Mouse (Mus musculus) left cerebral cortex, adult 2 months (tissue): ENCODE measurements around the gene Mei1. TPM values are rescaled to one million over a fixed set of nuclear protein-coding genes. Genes with fewer than 3 reads are reported as not detected.
A peak's percentile ranks its signal among the peaks of the same experiment; 100 is the strongest.

ENCODE experiments used
- DNase-seq, 2 experiments: peaks; one replicate each; pipeline ENCODE4 v3.0.0; 2021 to 2022; ENCODE audit warnings: low spot score in 2 of 2, mixed read lengths in 1 of 2; ENCODE audit errors: extremely low spot score in 1 of 2
- H3K27ac ChIP-seq: fragments of 200-600 bp; 2 replicates; pipeline ENCODE4 v1.8.1; 2022
- H3K4me3 ChIP-seq: fragments of 200-600 bp; 2 replicates; pipeline ENCODE4 v1.8.1; 2022
- CTCF ChIP-seq: fragments of 200-600 bp; IDR thresholded peaks from 2 replicates; pipeline ENCODE4 v1.8.1; 2022; ENCODE audit warnings: antibody characterized with exemption, mild to moderate bottlenecking, moderate library complexity
- intact Hi-C: fragments of 180-260 bp; cut with DNase I; formaldehyde crosslinking; loops from one replicate; pipeline ENCODE4 v1.15.1; 2025
- long read RNA-seq, 2 experiments: library from polyadenylated mRNA; stranded (forward); transcript quantifications; one replicate each; pipeline ENCODE4 v2.0.0; 2021; ENCODE audit warnings: borderline mapping rate in 2 of 2
- total RNA-seq, 2 experiments: library from RNA; stranded (reverse); gene quantifications; 2 replicates each; pipeline ENCODE4 v1.2.3; 2021

Mei1 gene
- 1 to 10 TPM; 4.0 to 4.5 TPM for total RNA-seq
- long read RNA-seq, experiment 1, partial matches to known transcripts, result 2 of 7 reads
- long read RNA-seq, experiment 1, other reads (novel, unspliced or antisense), result 5 of 7 reads
- long read RNA-seq, experiment 2, partial matches to known transcripts, result 1 of 6 reads
- long read RNA-seq, experiment 2, other reads (novel, unspliced or antisense), result 5 of 6 reads

DNA sequence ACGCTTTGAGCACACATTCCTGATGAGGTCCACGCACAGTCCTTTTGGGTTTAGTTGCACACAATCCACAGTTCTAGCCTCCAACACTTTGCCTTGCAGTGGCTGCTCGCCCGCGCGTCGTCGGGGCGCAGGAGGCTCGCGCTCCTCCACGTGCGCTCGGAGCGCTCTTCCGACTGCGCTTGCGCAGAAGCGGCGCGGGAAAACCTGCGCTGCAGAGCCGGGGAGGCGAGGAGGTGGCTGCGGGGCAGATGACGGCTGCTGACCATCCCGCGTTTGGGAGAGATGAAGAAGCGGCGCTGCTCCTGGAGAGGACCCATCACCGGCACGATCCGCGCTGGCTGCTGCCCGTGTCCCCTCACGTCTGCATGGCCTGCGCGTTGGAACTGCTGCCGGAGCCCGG lies at the start of gene Mei1:
Gene Mei1, plus strand, starts transcription at position 99 of the 400 bp plus-strand sequence.
- Histone ChIP-seq H3K4me3 (no peak within 1 kb of the TSS), H3K27ac (no peak within 1 kb of the TSS)
- no peak for TF ChIP-seq CTCF
- DNase-seq, result no peak
- intact Hi-C loops, result loop anchor here (5.0 kb wide), 1 partner anchor 37 kb away; no protein-coding TSS in a partner anchor

DNA sequence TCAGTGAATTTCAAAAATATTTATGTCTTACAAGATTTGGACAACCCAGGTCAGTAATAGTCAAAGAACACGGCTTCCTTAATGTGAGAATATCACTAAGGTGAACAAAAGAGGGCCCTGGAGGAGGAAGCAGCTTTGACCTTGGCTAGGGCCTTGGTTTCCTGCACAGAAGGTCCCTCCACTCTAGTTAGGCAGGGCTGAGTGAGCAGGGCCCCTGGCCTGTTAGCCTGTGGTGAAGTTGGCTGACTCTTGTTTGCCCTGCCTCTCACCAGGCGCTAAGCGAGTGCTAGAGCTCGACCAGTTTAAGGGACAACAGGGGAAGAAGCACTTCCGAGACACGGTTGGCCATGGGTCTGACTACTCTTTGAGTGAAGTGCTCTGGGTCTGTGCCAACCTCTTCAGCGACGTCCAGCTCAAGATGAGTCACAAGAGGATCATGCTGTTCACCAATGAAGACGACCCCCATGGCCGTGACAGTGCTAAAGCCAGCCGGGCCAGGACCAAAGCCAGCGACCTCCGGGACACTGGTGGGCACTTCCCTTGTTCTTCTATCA lies 47.2 kb upstream of the Mei1 start:
- no peak for TF ChIP-seq CTCF
- no peak for DNase-seq
- intact Hi-C loops, result no loop called here
- Histone ChIP-seq H3K27ac (no peak overlapping the region), H3K4me3 (no peak overlapping the region)

DNA sequence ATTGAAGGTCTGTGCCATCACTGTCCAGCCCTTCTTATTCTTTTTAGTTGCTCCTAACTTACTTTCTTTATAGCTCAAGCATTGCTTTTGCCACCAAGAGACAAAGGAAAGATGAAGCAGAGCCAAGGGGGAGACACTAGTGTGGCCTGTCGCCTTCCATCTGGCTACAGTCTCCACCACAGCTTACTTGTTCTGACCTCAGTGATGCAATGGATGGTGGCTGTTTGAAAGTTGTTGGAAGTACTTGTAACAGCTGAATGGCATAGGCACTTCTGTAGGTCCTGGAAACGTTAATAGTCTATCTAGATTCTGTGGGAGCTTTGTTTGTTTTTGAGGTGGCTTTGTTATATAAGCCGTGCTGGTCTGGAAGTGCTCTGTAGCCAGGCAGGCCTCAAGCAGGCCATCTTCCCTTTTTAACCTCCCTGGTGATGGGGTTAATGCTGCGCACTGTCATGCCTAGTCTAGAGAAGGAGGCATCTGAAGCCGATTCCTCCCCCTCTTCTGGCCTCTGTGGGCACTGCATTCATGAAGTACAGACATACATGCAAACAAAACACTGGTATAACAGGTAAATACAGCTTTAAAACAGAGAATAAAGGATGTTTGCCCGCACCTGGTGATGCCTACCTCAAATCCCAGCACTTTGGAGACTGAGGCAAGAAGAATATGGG lies 45.7 kb upstream of the Mei1 start:
- intact Hi-C loops, result no loop called here
- no peak for TF ChIP-seq CTCF
- H3K27ac ChIP-seq, result no peak overlapping the region
- no peak overlapping the region for H3K4me3 ChIP-seq
- DNase-seq, result no peak

DNA sequence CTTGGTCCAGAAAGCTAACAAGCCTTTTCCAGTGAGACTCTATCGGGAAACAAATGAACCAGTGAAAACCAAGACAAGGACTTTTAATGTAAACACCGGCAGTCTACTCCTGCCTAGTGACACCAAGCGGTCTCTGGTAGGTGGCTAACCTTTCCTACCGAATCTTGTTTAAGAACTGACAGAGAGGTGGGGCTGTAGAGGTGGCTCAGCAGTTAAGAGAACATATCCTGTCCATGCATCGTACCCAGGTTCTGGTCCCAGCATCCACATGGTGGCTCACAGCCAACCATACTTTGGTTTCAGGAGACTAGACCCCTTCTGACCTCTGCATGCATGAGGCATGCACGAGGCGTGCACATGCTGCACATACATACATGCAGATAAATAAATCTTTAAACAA lies 42.5 kb upstream of the Mei1 start:
- intact Hi-C loops, result no loop called here
- H3K27ac ChIP-seq, result no peak overlapping the region
- no peak overlapping the region for H3K4me3 ChIP-seq
- DNase-seq, result no peak
- TF ChIP-seq CTCF, result no peak

DNA sequence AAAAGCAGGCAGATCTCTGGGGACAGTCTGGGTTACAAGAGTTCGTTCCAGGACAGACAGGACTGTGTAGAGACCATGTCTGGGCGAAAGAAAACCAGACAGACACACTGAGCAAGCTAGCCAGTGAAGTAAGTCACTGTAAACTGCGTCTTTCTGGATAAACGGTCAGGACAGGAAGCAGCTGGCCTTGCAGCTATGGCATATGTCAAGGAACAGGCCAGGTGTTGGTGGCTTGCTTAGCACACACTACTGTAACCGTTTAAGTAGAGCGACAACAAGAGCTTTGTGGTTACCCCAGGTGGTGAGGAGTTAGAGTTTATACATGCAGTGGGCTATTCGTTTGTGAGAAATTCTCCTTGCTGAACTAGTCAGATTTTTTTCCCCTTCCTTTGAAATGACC lies 42.1 kb upstream of the Mei1 start:
- no peak for TF ChIP-seq CTCF
- Histone ChIP-seq H3K4me3 (no peak overlapping the region), H3K27ac (no peak overlapping the region)
- DNase-seq, result no peak
- intact Hi-C loops, result no loop called here

DNA sequence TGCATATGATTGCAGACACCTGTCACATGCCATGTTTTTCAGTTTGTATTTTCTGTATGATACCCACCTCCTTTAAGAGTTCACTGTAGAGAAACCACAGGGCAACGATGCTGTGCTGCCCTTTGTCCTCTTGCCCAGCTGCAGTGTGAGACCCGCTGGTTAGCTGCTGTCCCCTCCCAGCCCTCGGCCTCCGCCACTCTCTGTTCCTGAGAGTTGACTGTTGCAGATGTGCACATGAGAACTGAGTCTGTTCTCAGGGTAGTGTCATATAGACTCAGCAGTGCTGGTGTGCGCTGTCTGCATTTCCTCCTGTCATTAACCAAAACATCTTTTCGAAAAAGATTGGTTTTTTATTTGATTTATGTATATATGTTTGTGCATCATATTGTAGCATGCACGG lies 37.4 kb upstream of the Mei1 start:
- DNase-seq, result no peak
- TF ChIP-seq CTCF, result no peak
- no peak overlapping the region for H3K27ac ChIP-seq
- no peak overlapping the region for H3K4me3 ChIP-seq
- intact Hi-C loops, result no loop called here

DNA sequence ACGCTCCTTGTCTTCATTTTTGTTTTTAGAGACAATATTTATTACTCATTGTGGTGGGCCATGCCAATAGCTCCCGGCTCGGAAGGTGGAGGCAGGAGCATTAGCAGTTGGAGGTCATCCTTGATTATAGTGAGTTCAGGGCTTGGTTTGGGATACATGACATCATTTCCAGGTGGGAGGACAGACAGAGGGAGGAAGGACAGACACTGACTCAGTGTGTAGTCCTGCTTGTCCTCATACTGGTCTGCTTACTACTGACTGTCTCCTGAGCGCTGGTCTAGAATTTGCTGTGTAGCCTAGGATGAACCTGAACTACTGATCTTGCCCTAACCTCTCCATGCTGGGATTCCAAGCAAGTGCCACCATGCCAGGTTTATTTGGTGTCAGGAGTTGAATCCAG lies 36.0 kb upstream of the Mei1 start, which contains the start of gene Desi1:
Gene Desi1, minus strand, starts transcription at position 101 of the 400 bp plus-strand sequence.
- DNase-seq, result no peak
- H3K4me3 ChIP-seq, result no peak within 1 kb of the TSS
- H3K27ac ChIP-seq, result no peak within 1 kb of the TSS
- TF ChIP-seq CTCF, result no peak
- intact Hi-C loops, result no loop called here

DNA sequence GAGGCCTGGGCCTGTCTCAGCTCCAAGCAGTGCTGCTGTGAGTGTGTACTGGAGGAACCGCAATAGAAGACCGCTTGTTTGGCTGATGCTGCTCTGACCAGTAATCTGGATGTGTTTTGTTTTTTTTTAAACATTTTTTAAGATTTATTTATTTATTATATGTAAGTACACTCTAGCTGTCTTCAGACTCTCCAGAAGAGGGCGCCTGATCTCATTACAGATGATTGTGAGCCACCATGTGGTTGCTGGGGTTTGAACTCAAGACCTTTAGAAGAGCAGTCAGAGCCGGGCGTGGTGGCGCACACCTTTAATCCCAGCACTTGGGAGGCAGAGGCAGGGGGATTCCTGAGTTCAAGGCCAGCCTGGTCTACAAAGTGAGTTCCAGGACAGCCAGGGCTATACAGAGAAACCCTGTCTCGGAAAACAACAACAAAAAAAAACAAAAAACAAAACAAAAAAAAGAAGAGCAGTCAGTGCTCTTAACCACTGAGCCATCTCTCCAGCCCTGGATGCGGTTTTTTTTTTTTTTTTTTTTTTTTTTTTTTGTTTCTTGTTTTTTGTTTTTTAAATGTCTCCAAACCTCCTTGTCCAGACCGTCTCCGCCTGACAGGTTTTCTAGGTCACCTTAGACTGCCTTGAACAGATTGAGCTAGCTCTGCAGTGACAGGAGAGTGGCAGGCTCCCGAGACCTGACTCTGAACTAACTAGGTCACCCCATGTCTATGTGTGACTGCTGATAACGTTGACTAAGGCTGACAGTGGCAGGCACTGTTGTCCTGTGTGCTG lies 33.7 kb upstream of the Mei1 start:
- DNase-seq, result no peak
- Histone ChIP-seq H3K27ac (no peak overlapping the region), H3K4me3 (no peak overlapping the region)
- intact Hi-C loops, result loop anchor here (5.0 kb wide), 1 partner anchor 79 kb away; no protein-coding TSS in a partner anchor
- peak; percentile 59 for TF ChIP-seq CTCF

DNA sequence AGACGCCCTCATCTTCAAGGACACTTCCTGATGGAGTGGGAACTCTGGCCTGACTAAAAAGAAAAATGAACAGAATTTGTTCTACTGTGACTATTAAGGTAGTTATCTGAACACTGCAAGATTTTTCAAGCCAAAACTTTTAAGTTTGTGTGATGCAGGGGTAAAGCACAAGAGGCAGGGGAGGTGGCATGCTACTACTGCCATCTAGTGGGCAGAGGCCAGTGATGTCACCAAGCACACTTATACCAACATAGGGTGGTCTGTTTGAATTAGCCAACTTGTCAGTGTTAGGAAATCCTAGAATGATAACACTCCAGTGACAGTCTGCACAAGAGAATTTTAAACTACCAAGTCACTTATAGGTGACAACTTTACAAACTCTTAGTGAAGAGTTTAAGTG lies 29.1 kb upstream of the Mei1 start:
- Histone ChIP-seq H3K4me3 (no peak overlapping the region), H3K27ac (no peak overlapping the region)
- TF ChIP-seq CTCF, result peak; percentile 84
- intact Hi-C loops, result no loop called here
- no peak for DNase-seq

DNA sequence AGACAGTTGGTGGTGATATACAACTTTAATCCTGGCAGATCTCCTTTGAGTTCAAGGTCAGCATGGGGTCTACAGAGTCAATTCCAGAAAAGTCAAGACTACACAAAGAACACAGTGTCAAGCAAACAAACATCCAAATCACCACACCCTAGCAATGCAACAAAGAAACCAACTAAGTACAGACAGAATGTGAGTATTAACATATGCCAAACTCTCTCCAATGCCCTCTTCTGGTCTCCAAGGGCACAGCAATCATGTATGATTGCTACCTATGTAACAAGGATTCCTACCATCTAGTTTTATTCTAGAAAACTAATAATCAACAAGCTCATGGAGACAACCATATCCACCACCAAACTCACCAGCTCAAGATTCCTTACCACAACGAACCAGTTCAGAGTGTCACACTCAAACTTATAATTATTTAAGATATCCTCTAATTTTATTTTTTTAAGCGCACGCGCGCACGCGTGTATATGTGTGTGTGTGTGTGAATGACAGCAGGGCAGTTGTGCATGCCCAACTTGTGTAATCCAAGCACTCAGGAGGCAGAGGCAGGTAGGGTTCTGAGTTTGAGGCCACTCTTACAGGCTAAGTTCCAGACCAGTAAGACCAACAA lies 25.5 kb upstream of the Mei1 start:
- Histone ChIP-seq H3K4me3 (no peak overlapping the region), H3K27ac (no peak overlapping the region)
- intact Hi-C loops, result no loop called here
- DNase-seq, result no peak
- TF ChIP-seq CTCF, result peak; percentile 50

DNA sequence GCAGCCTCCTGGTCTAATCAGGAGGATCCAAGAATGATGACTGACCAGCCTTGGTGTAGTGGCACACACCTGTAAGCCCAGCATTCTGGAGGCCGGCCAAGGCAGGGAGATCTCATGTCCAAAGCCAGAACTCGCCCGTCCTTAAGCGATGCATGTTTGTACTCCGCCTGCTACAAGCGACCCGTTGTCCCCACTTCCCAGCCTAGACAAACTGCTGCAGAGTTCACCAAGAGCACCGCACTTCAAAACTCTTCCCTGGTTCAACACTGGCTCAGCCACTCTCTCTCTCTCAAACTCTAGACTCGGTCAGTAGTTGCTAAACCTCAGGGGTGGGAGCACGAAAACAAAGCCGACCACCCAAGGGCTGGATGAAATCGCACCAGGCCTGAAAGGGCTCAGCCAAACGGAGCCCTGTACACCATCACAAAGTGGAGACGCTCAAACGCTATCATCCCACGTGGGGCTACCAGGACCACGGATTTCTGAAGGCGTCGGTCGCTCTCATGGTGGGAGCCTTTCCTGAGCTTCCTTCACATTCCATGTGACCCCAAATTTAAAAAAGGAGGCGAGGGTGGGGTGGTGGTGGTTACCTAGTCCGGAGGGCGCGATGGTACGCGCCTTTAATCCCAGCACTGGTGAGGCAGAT lies 23.4 kb upstream of the Mei1 start:
- Histone ChIP-seq H3K27ac (no peak overlapping the region), H3K4me3 (peak overlapping the region; percentile 96)
- no peak for TF ChIP-seq CTCF
- no peak for DNase-seq
- intact Hi-C loops, result loop anchor here (2.0 kb wide), 1 partner anchor 30 kb away; no protein-coding TSS in a partner anchor
